Mouse (Mus musculus): Measurements from ENCODE around the gene Gm17093. TPM values are rescaled to one million over a fixed set of nuclear protein-coding genes. Genes with fewer than 3 reads are reported as not detected.

Gm17093 gene
- not detected for polyA plus RNA-seq (2014; fragmentation: Illumina TruSeq; extraction: RNeasy Lipid Tissue Mini Kit (QIAGEN cat#74804); ENCODE audit: low read depth, low replicate concordance)

GRCm38 (mm10) chr14:44517976-44518375 is at the start of gene Gm17093:
Gm17093 (plus strand) TSS chr14:44518276.

GRCm38 (mm10) chr14:44492163-44492562 is 25.9 kb upstream of the Gm17093 start, which contains the start of gene BC061237:
BC061237 (plus strand) TSS chr14:44492463.

Other genes with a start within 250 kb of the Gm17093 start
- gene Gm8220, start 232.7 kb upstream of the Gm17093 start, polyA plus RNA-seq (2014; fragmentation: Illumina TruSeq; extraction: RNeasy Lipid Tissue Mini Kit (QIAGEN cat#74804); ENCODE audit: low read depth, low replicate concordance), result not detected
- gene Gm5930, start 179.7 kb upstream of the Gm17093 start, polyA plus RNA-seq (2014; fragmentation: Illumina TruSeq; extraction: RNeasy Lipid Tissue Mini Kit (QIAGEN cat#74804); ENCODE audit: low read depth, low replicate concordance), result not detected
- gene Gm8229, start 152.9 kb upstream of the Gm17093 start, polyA plus RNA-seq (2014; fragmentation: Illumina TruSeq; extraction: RNeasy Lipid Tissue Mini Kit (QIAGEN cat#74804); ENCODE audit: low read depth, low replicate concordance), result not detected
- gene Gm3371, start 107.6 kb upstream of the Gm17093 start, polyA plus RNA-seq (2014; fragmentation: Illumina TruSeq; extraction: RNeasy Lipid Tissue Mini Kit (QIAGEN cat#74804); ENCODE audit: low read depth, low replicate concordance), result not detected
- not detected for gene Gm8232, start 84.6 kb upstream of the Gm17093 start, polyA plus RNA-seq (2014; fragmentation: Illumina TruSeq; extraction: RNeasy Lipid Tissue Mini Kit (QIAGEN cat#74804); ENCODE audit: low read depth, low replicate concordance)
- not detected for gene BC061237, start 25.8 kb upstream of the Gm17093 start, polyA plus RNA-seq (2014; fragmentation: Illumina TruSeq; extraction: RNeasy Lipid Tissue Mini Kit (QIAGEN cat#74804); ENCODE audit: low read depth, low replicate concordance)
- gene Gm8247, start 64.9 kb downstream of the Gm17093 start, polyA plus RNA-seq (2014; fragmentation: Illumina TruSeq; extraction: RNeasy Lipid Tissue Mini Kit (QIAGEN cat#74804); ENCODE audit: low read depth, low replicate concordance), result not detected
- not detected for gene Gm5624, start 109.7 kb downstream of the Gm17093 start, polyA plus RNA-seq (2014; fragmentation: Illumina TruSeq; extraction: RNeasy Lipid Tissue Mini Kit (QIAGEN cat#74804); ENCODE audit: low read depth, low replicate concordance)
- not detected for gene Gm8257, start 188.2 kb downstream of the Gm17093 start, polyA plus RNA-seq (2014; fragmentation: Illumina TruSeq; extraction: RNeasy Lipid Tissue Mini Kit (QIAGEN cat#74804); ENCODE audit: low read depth, low replicate concordance)
- gene Gm8267, start 232.1 kb downstream of the Gm17093 start, polyA plus RNA-seq (2014; fragmentation: Illumina TruSeq; extraction: RNeasy Lipid Tissue Mini Kit (QIAGEN cat#74804); ENCODE audit: low read depth, low replicate concordance), result not detected